Mouse (Mus musculus) gastrocnemius, adult 2 months (tissue): Measurements from ENCODE around the gene Tmc4. TPM values are rescaled to one million over a fixed set of nuclear protein-coding genes. Genes with fewer than 3 reads are reported as not detected.

Source experiments
- DNase-seq: peaks from one replicate; pipeline ENCODE4 v3.0.0; 2022
- H3K27ac ChIP-seq: fragments of 200-600 bp; 2 replicates; pipeline ENCODE4 v1.8.1; 2022; ENCODE audit warnings: mild to moderate bottlenecking
- H3K4me3 ChIP-seq: fragments of 200-600 bp; 2 replicates; pipeline ENCODE4 v1.8.1; 2022; ENCODE audit warnings: mild to moderate bottlenecking, moderate library complexity
- CTCF ChIP-seq: fragments of 200-600 bp; IDR thresholded peaks from 2 replicates; pipeline ENCODE4 v1.8.1; 2022; ENCODE audit warnings: antibody characterized with exemption, mild to moderate bottlenecking, moderate library complexity
- intact Hi-C: fragments of 180-260 bp; cut with DNase I; formaldehyde crosslinking; loops from one replicate; pipeline ENCODE4 v1.15.1; 2025
- total RNA-seq, 2 experiments: library from RNA; stranded (reverse); gene quantifications; 2 replicates each; pipeline ENCODE4 v1.2.3; 2021

Gene Tmc4
- total RNA-seq, 2 experiments from 2014 or later: 0.38 to 1.3 TPM

DNA sequence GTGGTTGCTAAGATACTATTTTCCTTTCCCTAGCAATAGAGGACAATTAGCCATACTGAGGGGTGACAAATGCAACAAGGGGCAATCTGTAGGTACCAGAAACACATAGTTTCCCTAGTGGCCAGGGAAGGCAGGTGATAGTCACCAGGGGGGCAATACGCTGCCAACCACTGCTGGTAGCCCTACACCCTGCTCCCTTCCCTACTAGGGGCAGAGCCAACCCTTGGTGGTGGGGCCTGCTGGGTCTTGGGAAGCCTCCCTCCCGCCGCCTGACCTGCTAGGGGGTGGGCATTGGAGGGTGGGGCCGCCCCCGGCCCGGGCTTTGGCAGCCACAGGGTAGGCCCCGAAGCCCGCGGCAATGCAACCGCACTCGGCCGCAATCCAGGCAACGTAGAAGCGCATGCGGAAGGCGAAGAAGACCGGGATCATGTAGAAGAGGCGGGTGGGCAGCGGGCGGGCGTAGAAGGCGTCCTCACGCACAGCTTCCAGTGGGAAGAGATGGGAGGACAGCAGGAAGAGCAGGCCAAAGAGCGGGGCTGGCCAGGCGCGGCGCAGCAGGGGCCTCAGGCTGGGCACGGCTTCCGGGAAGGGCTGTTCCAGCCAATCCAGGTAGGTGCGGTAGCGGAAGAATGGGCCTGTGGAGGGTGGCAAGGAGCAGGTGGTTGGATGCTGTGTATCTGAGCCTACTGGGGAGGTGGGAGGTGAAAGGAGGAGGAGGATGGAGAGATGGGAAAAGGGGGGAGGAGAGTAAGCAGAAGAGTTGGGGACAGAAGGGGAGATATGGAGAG lies 8.2 kb upstream of the Tmc4 start:
- TF ChIP-seq CTCF: no peak
- H3K4me3 ChIP-seq: no peak overlapping the region
- DNase-seq: no peak
- intact Hi-C loops: no loop called here
- no peak overlapping the region for H3K27ac ChIP-seq

DNA sequence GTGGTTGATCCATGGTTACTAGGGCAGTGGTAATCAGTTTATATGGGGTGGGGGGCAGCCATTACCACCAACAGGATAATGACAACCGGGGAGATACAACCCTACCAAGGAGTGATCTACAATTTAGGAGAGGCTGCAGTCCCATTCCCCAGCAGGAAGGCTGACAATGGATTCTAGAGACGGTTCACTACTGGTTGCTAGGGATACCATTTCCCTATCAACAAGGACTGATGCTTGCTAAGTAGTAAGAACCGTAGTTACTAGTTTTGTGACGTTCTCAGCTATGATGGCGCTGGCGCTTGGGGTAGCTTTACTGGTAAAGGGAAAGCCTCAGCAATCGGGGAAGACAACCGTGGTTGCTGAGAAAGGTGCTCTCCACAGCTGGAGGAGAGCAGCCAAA lies 7.3 kb upstream of the Tmc4 start:
- no peak for DNase-seq
- no peak overlapping the region for H3K27ac ChIP-seq
- TF ChIP-seq CTCF: no peak
- H3K4me3 ChIP-seq: no peak overlapping the region
- intact Hi-C loops: no loop called here

DNA sequence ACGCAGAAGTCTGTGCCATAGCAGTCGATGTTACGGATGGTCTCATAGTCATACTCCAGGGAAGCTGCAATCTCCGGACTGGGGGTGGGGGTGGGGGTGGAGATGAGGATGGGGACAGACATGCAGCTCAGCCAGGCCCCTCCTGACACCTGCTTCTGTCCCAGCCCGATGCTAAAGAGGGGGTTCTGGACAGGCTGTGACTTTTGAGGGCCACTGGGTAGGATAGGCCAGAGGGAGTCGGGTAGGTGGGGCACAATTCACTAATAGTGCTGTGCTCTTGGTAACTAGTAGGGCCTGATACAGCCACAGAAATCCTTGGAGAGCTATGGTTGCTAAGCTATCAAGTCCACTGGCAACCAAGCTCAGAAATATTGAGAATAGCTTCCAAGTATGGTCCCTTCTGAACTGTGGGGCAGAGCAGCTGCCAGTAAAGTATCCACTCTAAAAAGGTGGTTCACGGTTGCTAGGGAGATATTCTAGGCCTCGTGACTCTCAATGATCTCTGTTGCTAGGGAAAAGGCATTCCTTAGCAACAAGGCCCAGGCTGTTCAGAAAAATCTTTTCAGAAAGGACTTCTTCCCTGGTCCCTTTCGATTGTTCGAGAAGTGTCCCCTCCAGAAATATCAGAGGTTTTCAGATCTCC lies 6.7 kb upstream of the Tmc4 start:
- Histone ChIP-seq H3K4me3 (no peak overlapping the region), H3K27ac (no peak overlapping the region)
- no peak for DNase-seq
- intact Hi-C loops: no loop called here
- TF ChIP-seq CTCF: no peak

DNA sequence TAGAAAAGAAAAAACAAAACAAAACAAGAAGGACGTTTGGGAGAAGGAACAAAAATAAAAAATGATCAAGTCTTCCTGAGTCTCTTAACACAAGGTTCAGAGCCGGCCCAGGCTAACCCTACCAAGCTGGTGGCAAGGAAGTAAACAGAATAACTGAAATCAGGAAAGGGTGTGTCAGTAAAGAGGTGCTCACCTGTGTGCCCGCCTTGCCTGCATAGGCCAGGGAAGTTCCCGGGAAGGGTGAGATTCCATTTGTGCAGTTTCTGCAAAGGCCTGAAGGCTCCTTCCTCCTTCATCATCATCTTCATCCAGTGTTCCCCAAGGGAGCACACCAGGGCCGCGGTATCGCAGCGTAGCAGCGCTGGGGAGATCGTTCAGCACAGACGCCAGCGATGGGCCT lies 982 bp downstream of the Tmc4 start:
- intact Hi-C loops: no loop called here
- DNase-seq: no peak
- TF ChIP-seq CTCF: no peak
- no peak overlapping the region for H3K27ac ChIP-seq
- H3K4me3 ChIP-seq: no peak overlapping the region

DNA sequence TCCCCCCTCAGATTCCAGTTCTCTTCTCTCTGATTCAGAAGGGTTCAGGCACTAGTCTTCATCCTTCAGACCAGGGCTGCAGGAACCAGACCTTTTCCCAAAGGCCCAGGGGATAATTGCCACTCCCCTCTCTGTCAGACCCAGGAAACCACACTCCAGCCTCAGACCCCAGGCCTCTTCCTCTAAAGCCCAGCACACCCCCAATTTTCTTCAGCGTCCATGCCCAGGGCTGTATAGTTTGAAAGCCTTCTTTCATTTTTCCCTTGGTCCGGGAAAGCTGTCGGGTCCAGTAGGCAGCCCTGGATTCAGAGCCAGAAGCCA lies 2.2 kb downstream of the Tmc4 start:
- no peak for TF ChIP-seq CTCF
- no peak overlapping the region for H3K4me3 ChIP-seq
- intact Hi-C loops: no loop called here
- no peak for DNase-seq
- H3K27ac ChIP-seq: no peak overlapping the region

DNA sequence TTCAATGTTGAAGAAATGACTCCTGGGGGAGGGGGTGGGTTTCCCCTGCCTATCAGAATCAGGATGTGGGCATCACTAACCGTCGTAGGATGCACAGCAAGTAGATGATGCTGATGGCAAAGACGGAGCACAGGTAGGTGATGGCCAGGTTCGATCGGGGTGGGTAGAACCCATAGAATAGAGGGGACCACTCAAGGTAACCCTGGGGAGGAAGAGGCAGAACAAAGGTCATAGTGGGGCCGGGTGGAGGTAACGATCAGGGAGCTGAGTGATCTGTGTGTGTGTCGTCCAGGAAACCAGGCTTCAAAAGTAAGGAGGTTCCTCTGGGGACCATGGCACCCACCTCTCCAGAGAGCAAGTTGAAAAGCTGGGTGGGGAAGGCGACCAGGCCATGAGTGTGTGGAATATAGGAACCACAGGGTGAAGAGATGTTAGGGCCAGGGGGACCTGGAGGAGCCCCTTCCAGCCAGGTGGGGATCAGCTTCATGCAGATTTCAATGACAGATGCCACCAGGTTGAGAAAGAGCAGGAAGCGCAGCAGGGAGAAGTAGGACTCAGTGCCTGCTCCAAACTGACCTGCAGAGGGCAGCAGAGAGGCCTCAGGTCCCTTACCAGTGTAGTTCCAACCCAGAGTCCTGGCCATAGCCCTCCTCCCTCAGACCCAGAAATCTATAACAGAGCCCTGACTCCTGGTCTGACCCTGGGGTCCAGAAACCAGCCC lies 2.7 kb downstream of the Tmc4 start:
- intact Hi-C loops: no loop called here
- no peak overlapping the region for H3K4me3 ChIP-seq
- peak; percentile 86 for DNase-seq
- TF ChIP-seq CTCF: peak; percentile 100; the same call in 1 of the 2 replicates
- no peak overlapping the region for H3K27ac ChIP-seq

DNA sequence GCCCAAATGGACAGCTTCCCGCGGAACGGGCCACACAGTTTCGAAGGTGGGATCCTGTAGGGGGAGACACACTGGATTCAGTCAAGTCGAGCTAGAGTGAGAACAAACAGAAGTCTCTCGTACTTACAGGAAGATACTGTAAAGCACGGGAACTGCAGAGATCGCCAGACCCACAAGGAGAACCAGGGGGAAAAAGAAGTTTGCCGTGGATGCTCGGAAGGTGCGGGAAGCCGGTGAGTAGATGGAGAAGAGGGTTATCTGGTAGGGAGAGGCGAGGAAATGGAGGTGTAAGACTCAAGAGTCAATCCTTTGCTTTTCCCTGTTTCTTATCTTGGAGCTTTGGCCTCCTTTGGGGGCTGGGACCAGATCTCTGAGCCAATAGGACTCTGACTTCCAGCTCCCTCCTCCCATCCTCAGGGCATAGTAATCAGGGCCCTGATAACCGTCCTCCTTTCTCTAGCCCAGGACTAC lies 10.4 kb downstream of the Tmc4 start:
- intact Hi-C loops: no loop called here
- TF ChIP-seq CTCF: peak; percentile 11; the same call in 1 of the 2 replicates
- Histone ChIP-seq H3K27ac (peak overlapping the region; percentile 31; the same call in 1 of the 2 replicates), H3K4me3 (peak overlapping the region; percentile 39)
- no peak for DNase-seq

DNA sequence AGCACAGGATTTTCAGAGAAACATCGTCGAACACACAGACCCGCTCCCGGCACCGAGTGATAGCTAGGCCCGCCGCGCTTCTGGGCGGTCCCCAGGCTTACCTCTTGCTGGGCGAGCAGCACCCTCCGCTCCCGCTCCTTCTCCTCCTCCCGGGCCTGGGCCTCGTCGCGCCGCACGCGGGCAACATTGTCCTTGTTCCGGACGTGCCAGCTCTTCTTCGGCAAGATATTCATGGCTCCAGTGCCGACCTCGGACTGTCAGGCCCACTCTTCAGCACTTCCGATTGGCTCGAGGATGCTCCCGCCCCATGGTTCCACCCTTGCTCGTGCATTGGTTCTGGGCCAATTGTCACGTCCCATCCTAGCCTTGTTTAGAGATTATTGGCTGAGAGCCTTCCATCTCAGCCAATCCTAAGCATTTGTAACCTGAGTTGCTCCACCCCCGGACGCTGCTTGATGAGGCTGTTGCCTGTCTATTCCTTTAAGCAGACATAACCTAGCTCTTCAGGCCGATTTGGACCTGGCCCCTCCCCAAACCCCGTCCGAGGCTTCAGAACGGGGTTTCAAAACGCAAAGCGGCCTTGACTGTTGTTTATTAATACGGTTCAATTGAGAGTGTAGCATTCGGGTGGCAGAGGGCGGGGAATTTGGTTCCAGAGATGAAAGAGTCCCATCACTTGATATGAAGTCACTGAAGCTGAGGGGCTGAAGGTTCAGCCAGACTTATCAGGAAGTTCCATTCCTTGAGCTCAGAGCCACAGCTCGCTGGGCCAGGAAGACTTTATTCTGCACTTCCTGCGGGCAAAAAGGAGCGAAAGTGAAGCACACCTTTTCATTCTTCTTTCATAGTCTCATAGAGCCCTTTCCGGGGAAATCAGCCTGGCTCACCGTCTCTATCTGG lies 11.9 kb downstream of the Tmc4 start, which contains the start of gene Leng1:
Leng1 (minus strand) TSS at position 626 of the 900 bp plus-strand sequence.
- peak within 1 kb of the TSS; percentile 78 for H3K4me3 ChIP-seq
- TF ChIP-seq CTCF: no peak
- H3K27ac ChIP-seq: peak within 1 kb of the TSS; percentile 92
- DNase-seq: peak; percentile 98
- intact Hi-C loops: loop anchor here (1.0 to 2.0 kb wide), 2 partner anchors 20 to 27 kb away; partner anchors contain the start of genes Cnot3, Mboat7 and Tsen34

DNA sequence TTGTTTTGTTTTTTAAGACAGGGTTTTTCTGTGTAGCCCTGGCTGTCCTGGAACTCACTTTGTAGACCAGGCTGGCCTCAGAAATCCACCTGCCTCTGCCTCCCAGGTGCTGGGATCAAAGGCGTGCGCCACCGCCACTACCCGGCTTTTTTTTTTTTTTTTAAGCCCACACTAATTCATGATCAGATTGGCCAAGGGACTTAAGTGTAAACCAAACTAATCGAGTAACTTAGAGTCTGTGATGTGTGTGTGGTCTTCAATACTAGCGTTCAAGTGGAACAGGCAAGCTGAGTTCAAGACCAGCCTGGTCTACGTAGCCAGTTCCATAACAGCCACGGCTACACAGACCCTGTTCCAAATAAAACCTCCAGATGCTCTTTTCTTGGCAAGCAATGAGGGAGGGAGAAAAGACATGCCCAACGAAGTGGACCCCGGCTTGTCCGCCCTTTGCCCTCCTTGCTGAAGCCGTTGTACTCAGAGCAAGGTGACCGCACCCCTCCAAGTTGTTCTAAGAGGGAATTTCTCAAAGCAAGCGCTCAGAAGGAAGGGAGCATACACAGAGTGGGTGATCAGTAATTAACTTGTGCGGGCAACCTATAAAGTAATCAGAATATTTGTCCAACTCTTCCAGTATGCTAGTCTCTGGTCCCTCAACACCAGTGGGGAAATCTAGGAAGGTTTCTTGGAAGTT lies 12.7 kb downstream of the Tmc4 start:
- Histone ChIP-seq H3K4me3 (peak overlapping the region; percentile 78), H3K27ac (peak overlapping the region; percentile 92)
- intact Hi-C loops: loop anchor here (1.0 to 2.0 kb wide), 2 partner anchors 19 to 28 kb away; partner anchors contain the start of genes Cnot3, Mboat7 and Tsen34
- TF ChIP-seq CTCF: no peak
- DNase-seq: no peak

DNA sequence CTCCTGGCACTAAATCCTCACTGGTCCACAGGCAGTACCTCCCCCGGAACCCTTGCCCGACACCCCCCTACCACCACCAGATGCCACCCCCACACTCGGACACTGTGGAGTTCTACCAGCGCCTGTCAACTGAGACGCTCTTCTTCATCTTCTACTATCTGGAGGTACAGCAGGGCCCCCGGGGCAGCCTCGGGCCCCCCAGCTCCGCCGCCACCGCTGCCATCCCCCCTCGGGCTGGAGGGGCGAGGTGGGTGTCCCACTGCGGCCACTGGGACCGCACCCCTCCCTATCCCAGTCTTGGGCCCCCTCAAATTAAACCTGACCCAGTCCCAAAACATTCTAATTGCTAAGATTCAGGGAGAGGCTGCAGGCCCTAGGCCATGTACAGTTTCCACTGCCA lies 18.8 kb downstream of the Tmc4 start:
- H3K4me3 ChIP-seq: no peak overlapping the region
- intact Hi-C loops: no loop called here
- DNase-seq: no peak
- TF ChIP-seq CTCF: no peak
- no peak overlapping the region for H3K27ac ChIP-seq

DNA sequence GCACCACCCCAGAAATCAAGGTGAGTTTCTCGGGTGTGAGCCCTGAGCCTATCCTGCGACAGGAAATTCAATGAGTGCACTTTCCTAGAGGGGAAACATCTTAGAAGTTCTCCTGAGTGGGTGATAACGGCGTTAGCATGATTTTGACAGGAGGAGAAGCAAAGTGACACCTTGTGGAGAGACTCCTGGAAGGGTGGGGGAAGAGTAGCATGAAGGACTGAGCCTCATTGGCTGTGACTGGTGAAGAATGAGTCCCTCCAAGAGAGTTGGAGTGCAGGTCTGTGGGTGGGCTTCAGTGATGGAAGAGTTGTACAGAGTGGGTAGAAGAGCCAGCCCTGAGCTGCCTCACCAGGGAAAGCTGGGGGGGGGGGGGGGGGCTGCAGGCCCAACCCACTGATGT lies 20.4 kb downstream of the Tmc4 start:
- intact Hi-C loops: no loop called here
- TF ChIP-seq CTCF: no peak
- DNase-seq: no peak

More for the DNA sequence above, 20.4 kb downstream of the Tmc4 start:
- Histone ChIP-seq H3K27ac (no peak overlapping the region), H3K4me3 (no peak overlapping the region)
